Mouse (Mus musculus) lung, postnatal 10 days (tissue): ENCODE measurements around the gene Nbea.

ENCODE experiments used
- DNase-seq: peaks from one replicate; pipeline ENCODE4 v3.0.0; 2021

Gene Nbea

DNA sequence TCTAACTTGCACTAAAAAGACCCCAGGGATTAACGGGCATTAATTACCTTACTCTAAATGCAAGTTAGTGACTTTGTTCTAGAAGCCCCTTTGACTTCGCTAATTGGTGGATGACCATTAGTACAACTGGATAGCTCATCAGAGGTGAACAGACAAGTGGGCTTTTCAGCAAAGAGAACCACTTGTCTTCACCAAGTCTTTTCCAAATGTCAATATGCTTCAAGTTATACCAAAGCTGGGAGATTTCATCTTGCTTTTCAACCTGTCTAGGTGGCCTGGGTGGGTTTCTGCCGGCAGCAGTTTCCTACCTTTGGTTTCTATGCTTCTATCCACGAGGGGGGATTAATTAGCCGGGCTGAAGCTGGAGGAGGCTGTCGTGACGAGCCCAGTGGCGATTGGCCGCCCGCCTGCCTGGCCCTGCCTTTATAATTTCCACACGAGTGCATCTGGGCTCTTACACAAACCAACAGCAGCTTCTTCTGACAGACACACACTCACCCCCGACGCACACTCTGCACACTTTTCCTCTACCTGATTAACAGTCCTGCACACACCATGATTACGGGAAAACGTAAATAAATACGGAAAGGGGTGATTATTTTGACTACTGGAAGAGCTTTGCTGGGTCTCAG is 401.3 kb downstream of the Nbea start, which contains the start of gene Mab21l1:
Gene Mab21l1, plus strand, starts transcription at position 455 of the 632 bp plus-strand sequence.
- DNase-seq, result no peak

DNA sequence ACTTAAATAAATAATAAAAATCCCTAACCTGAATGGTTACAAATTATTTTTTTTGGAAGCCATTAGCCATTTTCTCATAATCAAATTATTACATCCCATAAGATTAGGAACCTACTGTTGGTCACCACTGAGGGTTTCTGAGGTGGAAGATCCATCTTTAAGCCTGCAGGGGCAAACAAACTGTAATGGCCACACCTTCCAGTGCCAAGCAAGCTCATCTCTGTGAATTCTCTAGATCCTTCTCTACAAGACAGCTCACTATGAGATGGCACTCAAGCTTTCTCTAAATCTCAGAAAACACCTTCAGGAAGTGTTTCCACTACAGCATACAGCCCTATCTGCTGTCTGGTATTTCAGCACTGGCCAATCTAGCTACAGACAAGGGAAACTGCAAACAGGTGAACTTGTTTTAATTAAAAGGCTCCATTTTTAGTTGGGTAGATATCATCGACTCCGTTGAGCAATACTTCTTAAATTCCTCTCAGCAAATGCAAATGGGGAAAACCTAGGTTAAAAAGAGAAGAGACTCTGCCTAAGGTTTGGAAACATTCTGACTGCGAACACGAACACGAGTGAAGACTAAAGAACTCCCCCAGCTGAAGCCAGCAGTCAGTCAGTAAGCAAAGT is 402.0 kb downstream of the Nbea start:
- no peak for DNase-seq

DNA sequence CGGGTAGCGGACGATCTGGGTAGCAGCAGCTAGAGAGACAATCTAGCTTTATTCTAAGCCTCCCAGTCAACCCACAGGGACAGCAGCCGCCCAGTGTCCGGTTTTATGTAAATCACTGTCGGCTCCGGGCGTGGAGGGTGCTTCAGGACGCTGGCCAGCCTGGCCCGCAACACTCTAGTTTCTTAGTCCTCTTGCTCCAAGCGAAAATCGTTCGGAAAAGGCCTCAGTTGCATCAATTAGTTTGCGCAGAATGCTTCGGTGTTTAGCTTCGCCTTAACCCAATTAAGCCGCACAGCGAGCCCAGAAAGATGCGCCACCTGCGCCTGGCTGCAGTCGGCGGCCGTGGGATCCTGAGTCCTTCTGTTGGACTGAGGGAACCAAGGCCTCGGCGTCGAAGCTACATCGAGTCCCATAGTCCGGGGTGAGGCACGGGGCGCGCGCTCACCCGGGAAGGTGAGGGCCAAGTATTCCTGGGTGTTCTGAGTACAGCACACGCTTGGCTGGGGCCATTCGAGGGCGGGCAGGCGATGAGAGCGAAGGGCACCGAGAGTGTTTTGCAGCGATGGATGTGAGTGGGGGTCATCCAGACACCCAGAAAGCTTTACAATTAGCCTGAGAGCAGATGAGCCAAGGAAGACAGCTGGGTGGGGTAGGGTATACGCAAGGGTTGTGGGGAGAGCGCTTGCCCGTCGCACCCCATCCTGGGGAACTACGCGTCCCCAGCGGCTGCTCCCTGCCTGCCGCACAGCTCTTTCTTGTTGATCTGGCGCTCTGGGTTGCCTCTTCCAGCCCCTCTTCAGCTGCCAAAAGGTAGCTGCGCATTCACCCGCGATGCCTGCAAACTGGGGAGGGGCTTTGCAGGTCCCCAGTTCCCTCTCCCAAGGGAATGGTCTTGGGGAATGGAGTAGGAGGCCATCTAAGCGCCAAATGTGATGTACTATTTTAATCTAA is 403.1 kb downstream of the Nbea start:
- peak; percentile 4 for DNase-seq

DNA sequence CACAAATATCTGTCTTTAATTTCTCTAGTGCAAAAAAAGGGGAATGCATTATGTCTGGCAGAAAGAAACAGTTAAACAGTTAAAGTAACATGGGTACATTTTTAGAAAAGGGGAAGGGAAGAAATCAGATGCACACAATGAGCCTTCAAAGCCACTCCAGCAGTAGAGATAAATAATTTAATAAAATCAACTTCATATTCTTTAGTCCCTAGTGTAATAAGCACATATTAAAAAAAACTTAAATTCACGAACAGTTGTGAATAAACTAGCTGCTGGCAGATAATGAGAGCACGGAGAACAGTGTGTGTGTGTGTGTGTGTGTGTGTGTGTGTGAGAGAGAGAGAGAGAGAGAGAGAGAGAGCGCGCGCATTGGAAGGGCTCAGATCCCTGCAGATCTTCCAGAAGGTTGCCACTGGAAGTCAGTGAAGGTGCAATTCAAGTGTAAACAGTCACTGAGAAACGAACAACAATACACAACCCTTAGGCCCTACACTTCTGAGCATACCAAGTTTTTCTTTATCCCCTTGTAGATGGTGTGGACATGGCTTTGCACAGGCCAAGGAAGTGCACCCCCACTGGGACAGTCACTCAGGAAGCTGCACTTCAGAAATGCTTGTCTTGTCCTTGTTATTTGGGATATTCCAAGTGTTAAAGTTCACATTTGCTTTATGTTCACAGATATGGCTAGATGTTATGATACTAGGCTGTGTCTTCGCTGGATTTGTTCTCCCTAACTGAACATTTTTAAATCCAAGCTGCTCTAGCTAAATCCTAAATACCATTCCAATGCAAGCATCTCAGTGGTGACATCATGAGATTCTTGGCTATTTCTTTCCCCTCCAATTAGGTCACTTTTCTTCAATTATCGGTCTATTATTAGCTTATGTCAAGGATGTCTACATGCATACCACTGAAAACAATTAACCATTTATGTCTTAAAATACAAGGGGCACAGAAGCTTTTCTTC is 404.5 kb downstream of the Nbea start:
- no peak for DNase-seq

DNA sequence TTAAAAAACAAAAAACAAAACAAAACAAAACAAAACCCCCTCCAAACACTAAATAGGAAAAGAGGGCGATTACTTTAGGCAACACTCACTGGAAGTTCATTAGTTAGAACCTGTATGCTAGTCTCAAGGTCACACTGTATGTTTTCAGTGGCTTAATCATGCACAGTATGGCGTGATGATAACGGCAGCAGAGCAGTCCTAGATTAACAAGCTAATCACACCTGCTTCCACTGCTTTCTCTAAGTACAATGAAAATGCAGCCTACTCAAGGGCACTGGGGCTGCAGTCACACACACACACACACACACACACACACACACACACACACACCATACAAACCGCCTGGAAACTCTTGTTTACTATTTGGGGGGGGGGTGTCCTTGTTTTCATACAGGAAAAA is 406.0 kb downstream of the Nbea start:
- no peak for DNase-seq

DNA sequence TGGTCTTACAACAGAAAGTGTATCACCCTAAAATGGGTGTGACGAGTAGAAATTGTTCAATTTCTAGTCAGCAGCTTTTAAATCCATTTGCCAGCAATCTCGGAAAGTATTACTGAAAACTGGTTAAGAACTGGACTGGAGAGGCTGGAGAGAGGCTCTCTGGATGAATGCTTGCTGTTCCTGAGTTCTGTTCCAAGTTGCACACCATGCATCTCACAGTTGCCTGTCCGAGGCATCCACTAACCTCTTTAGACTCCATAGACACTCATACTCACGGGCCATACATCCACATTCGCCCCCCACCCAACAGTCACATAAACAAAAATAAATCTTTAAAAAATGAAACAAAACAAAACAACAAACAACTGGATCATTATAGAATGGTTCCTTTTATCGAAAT is 407.7 kb downstream of the Nbea start:
- DNase-seq, result no peak

DNA sequence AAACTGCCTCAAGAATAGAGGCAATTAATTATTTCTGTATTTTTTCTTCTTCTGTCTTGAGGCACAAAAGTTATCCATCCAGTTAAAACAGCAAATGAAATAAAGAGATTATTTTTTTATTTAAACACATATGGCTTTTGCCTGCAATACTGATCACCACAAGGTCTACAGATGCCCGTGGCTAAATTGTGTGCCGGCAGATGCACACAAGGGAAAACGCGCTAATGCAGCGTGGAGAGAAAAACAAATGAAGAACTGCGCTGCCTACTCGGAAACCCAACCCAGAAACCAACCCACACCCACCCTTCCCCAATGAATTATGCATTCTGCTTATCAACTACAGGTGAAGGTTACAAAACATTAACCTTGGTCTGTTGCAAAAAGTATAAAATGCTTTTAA is 408.3 kb downstream of the Nbea start:
- no peak for DNase-seq

DNA sequence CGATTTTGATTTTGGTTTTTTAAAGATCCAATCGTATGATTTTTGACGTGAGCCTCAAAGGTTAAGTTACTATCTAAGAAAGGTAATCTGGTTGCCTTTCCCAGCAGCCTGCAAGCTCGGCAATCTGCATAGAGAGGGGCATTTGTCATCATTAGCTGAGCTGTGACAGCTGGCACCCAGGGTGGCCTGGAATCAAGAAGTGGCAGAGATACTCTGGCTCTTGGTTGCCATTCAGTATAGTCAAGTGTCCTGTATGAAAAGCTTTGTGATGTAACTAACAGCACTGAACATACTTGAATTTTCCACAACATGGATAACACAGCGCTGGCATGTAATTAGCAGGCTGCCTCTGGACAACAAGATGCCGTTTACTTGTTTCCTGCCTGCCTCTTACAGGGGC is 409.3 kb downstream of the Nbea start:
- no peak for DNase-seq

DNA sequence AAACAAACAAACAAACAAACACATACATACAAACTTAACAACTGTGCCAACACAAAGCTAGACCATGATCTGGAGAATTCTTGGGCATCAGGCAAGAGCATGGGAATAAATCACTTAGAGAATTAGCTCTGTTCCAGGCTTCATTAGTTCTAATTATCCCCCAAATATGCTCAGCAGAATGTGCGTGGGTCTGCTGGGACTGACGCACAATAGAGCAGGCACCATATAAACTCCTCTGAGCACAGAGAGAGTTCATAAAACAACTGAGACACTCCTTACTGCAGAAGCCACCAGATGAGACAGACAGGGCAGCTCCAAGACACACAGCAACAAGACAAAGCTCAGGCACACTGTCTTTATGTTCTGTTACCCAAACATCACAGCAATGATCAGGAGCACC is 414.2 kb downstream of the Nbea start:
- no peak for DNase-seq

DNA sequence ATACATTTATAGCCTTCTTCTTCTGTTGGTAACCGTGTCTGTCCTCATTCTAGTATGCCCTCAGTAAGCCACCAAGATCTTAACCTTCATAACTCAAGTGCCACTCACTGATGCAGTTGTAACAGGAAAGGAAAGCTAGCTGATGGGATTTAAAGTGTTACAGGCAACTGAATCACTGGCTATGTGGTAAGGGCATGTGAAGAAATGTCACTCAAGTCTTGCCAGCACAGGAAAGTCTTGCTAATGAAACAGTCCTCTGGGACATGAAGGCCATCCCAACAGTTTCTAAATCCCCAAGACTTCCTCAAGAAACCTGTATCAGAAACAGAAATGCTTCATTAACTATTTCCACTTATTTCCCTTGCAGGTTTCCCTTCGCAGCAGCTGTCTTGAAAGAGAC is 414.8 kb downstream of the Nbea start:
- DNase-seq, result no peak

DNA sequence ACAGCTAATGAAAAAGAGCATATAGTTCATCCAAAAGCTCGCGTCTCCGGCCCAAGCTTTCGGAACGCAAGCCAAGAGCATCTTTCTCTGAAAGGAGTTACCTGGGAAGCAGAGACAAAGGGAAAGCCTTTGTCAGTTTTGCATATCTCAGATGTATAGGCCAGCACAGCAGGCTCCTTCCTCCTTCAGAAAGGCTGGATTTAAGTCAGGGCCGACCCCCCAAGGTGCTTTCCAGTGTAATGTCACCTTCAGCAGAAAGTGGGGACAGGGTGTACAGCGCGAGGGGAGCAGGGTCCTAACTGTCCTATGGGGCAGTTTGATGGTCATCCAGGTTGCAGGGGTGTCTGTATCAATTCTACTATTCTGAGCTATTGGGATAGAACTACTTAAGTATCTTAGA is 419.9 kb downstream of the Nbea start:
- no peak for DNase-seq

DNA sequence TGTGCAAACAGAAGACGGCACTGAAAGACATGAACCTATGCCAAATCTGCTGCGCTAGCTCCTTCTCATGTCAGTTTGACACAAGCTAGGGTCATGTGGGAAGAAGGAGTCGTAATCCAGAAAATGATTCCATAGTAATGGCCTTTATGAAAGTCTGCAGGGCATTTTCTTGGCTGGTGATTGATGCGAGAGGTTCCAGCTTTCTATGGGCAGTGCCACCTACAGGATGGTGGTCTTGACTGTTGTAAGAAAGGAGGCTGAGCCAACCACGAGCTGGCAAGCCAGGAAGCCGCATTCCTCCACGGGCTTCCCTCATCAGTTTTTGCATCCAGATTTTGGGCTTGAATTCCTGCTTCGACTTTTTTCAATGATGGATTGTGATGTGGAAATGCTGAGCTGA is 425.2 kb downstream of the Nbea start:
- peak; percentile 9 for DNase-seq

DNA sequence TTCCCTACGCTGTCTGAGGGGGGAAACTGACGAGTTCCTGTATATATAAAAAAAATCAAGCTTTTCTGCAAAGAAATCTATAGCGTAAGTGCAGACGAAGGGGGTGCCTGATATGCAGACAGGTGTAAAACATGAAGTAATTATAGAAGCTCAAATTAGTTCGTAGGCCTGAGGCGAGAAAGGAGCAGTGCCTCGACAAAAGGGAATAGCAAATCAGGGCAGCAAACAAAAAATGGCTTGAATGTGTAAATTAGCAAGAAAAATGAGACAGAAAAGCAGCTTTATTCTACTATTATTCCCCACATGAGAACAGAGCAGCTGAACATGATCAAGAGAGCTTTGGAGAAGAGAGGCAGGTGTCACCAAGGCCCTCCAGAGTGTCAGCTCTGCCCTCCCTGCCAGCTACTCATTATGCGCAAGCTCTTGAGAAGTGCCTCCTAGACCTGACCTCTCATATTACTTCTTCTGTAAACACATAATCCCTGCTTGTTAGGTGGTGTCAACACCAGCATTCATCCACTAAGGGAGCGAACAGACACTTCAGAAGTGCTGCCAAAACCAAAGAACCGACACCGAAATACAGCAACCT is 426.8 kb downstream of the Nbea start:
- no peak for DNase-seq

DNA sequence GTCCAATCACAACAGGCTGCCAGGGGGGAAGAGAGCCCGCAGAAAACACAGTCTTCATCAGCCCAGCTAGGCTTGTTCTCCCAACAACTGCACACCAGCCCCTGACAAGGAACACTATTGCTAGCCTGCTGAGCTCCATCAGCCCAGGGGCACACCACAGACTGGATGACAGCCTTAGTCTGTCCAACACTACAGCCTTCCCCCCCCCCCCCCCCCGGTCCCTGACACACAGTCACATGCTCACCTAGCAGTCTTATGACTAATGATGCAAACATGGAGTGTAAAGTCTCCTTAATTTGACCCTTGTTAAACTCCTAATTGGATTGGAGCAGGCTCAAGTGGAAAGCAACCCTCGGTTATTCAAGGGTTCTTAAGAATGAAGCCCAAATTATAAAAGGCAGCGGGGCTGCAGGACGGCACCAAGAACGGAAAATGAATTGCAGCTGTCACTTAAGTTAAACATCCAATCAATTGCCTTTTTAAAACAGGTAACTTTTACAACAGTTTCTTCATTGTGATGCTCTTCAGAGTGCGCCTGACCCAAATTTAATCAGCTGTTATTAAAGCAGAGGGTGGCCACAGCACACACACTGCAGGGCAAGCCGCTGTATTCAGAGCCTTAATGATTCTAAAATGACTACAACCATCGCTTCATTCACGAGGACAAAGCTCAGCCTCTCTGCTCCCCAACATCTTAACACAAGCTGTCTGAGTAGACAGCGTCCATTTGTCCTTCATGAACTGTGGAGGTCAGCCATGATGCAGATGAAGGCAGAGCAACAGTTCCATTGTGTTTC is 427.5 kb downstream of the Nbea start:
- no peak for DNase-seq

DNA sequence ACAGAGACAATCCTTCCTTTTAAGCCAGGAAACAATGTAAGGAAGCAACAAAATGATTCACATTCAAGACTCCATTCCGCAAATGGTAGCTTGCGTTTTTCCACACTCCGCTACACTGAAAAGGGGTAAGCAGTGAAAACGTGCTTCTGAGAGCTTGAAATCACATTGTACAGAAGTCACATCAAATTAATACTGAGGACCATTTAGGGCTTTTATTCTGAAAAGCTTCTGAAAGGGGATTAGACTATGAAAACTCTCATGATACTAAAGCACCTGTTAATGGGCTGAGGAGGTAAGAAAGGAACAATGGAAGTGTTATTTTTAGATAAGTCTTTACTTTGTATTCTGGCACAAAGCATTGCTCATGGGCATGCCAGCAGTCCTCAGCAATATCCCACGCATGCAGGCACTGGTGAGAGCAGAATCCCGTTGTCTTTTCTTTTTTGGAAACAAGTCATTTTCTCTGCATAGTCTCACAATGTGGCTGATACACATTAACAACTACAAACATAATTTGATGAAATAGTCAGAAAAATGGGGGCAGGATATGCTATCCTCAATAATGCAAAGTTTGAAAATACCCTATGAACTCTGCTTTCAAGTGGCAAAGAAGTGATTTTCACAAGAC is 428.4 kb downstream of the Nbea start:
- no peak for DNase-seq

DNA sequence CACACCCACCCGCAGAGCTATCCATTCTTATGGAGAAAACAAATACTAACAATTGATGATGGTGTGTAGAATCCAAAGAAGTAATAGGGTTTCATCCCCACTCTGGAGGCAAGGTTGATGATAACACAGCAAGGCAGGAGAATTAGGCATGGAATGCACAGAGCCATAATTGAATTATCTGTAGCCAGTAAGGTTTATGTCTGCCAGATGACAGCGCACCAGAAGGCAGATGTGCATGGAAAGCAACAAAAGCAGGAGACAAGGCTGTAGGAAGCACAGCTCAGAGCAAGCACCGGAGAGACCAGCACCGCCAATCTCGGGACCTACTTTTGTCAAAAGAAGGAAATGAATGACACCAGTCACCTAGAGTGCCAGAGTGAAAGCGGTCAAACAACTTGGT is 429.6 kb downstream of the Nbea start:
- DNase-seq, result no peak

DNA sequence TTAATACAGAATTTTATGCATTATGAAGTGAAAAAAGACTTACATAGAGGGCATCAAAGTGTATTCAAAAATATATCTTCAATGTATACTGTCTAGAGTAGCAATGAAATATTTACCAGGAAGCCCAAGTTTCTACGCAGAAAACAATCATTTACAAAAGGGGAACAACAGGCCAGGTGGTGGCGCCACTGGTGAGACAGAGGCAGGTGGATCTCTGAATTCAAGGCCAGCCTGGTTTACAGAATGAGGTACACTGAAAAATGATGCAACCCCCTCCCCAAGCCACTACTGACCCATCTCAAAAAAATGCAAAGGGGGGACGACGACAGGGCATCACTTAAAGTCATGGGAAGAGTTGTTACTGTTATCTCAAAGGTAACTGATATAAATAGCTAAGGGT is 430.9 kb downstream of the Nbea start:
- no peak for DNase-seq

DNA sequence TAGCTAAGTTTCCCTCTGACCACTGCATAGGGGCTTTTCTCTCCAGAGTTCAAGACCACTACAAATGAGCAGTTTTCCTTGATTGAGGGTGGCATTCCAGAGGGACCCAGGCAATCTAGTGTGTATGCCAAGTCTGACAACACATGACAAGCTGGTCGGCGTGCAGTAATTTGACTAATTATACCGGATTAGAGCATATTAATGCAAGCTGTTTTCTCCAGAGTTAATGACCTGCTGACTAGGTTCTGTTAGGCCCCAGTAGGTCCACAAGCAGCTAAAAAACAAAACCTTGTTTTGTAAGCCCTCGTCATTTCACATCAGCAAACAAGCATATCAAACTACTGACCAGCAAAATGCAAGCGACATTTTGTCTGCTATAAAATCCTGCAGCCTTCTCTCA is 432.1 kb downstream of the Nbea start:
- no peak for DNase-seq

DNA sequence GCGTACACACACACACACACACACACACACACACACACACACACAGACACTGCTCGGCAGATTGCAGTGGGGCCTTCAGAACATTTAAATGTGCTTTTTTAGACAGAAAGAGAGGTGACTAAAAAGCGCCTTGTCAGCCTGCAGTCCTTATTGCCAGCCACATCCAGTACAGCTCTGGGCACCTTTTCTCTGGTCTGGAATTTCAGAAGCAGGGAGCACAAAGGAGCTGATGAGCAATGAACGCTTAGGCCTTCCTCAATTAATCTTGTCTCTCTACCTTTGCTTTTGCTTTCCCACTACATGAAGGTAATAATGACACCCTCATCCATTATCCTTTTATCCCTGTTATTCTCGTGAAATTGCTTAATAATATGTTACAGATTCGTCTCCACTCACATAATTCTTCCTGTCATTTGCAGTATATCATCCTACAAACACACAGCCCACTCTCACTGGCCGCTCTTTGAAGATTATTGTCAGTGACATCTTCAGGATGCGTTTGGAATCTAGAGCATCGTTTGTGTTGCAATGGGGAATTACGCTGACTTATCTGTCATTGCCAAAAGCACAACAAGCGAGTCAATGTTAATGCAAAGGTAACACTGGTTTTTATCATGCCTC is 432.9 kb downstream of the Nbea start:
- DNase-seq, result no peak

DNA sequence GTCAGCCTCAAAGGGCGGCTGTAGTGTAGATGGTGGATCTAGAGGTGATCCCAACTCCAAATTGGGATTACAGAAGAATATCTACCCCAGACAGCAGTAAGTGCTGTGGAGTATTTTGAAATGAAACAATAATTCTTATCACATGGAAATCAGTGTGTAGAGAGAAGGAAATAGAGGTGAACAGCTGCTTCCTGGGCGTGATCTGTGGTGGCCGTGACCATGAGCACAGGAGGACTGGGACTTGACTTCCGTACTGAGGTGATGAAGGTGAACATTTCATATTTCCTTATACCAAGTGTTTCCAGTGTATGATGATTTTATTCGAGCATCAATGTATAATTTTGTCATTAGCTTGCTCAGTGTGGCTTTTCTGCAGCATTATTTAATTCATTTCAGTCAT is 439.6 kb downstream of the Nbea start:
- no peak for DNase-seq

DNA sequence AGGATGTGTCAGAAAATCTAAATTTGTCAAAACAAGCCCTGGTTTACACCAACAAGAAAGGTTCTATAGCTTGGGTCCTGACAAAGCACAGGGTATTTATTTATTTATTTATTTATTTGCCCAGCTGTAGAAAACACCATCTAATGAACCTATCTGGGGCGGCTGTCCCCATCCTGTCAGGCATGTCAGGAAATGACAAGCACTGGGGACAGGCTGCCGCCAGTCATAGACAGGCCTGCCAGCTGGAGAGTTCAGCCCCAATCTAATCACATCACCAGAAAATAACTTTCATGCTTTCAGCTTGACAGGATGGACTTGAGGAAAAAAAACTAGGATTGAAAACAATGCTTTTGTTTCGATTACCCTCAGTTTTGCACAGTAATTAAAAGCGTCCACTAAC is 440.8 kb downstream of the Nbea start:
- no peak for DNase-seq
